Mouse (Mus musculus) myocyte (in vitro differentiated cells): Measurements from ENCODE around the gene Olfr183. TPM values are rescaled to one million over a fixed set of nuclear protein-coding genes. Genes with fewer than 3 reads are reported as not detected.
"Not testable (repeated sequence)": the region's sequence is repeated elsewhere in the genome, so short reads cannot be mapped to it uniquely, and the experiment has no call there.

ENCODE experiments used
- H3K27me3 ChIP-seq: one replicate; pipeline ENCODE4 v1.6.1; 2011; ENCODE audit not compliant: control insufficient read depth, insufficient read depth, insufficient read length
- H3K36me3 ChIP-seq: one replicate; pipeline ENCODE4 v1.6.1; 2011; ENCODE audit not compliant: control insufficient read depth, insufficient read depth
- H3K4me2 ChIP-seq: one replicate; pipeline ENCODE4 v1.6.1; 2011; ENCODE audit warnings: low read depth, control low read depth
- H3K4me3 ChIP-seq: one replicate; pipeline ENCODE4 v1.5.1; 2011; ENCODE audit warnings: mild to moderate bottlenecking, control low read depth, moderate library complexity
- H3K79me2 ChIP-seq: one replicate; pipeline ENCODE4 v1.6.1; 2011; ENCODE audit not compliant: control insufficient read depth, insufficient read depth
- H3ac ChIP-seq: one replicate; pipeline ENCODE4 v1.6.1; 2011; ENCODE audit not compliant: control insufficient read depth, insufficient read length
- CEBPB ChIP-seq: IDR thresholded peaks from 2 replicates; pipeline ENCODE4 v1.6.1; 2011; ENCODE audit warnings: mild to moderate bottlenecking, moderate library complexity; ENCODE audit not compliant: poor library complexity, insufficient read depth, severe bottlenecking
- E2F4 ChIP-seq: IDR thresholded peaks from one replicate; pipeline ENCODE4 v1.6.1; 2011; ENCODE audit warnings: mild to moderate bottlenecking, control low read depth, moderate library complexity; ENCODE audit not compliant: insufficient read depth
- MAX ChIP-seq: IDR thresholded peaks from one replicate; pipeline ENCODE4 v1.6.1; 2011; ENCODE audit warnings: low read depth, mild to moderate bottlenecking, control low read depth
- MYOD1 ChIP-seq, 3 experiments: IDR thresholded peaks; one replicate each; pipeline ENCODE4 v1.6.1; 2011; ENCODE audit warnings: control low read depth in 2 of 3, low read depth in 2 of 3, mild to moderate bottlenecking in 2 of 3, moderate library complexity in 1 of 3; ENCODE audit not compliant: insufficient read length in 2 of 3, control insufficient read depth in 1 of 3
- MYOG ChIP-seq, 3 experiments: IDR thresholded peaks; one replicate each; pipeline ENCODE4 v1.6.1; 2011; ENCODE audit warnings: control low read depth in 2 of 3, low read depth in 2 of 3, mild to moderate bottlenecking in 2 of 3; ENCODE audit not compliant: insufficient read length in 2 of 3, control insufficient read depth in 1 of 3, insufficient read depth in 1 of 3
- POLR2A ChIP-seq: IDR thresholded peaks from one replicate; pipeline ENCODE4 v1.6.1; 2011; ENCODE audit warnings: low read depth, mild to moderate bottlenecking, control low read depth, moderate library complexity; ENCODE audit not compliant: insufficient read length
- POLR2AphosphoS2 ChIP-seq: IDR thresholded peaks from one replicate; pipeline ENCODE4 v1.6.1; 2011; ENCODE audit warnings: low read depth, control low read depth; ENCODE audit not compliant: insufficient read length
- REST ChIP-seq: IDR thresholded peaks from one replicate; pipeline ENCODE4 v1.6.1; 2011; ENCODE audit warnings: mild to moderate bottlenecking, control low read depth, moderate library complexity; ENCODE audit not compliant: insufficient read depth, insufficient read length
- SRF ChIP-seq: IDR thresholded peaks from one replicate; pipeline ENCODE4 v1.6.1; 2011; ENCODE audit warnings: low read depth; ENCODE audit not compliant: control insufficient read depth, insufficient read length
- TCF12 ChIP-seq: IDR thresholded peaks from one replicate; pipeline ENCODE4 v1.6.1; 2011; ENCODE audit warnings: mild to moderate bottlenecking, control low read depth; ENCODE audit not compliant: poor library complexity, insufficient read depth, severe bottlenecking
- TCF3 ChIP-seq: IDR thresholded peaks from one replicate; pipeline ENCODE4 v1.6.1; 2011; ENCODE audit warnings: low read depth, control low read depth; ENCODE audit not compliant: insufficient read length
- USF1 ChIP-seq: IDR thresholded peaks from one replicate; pipeline ENCODE4 v1.6.1; 2011; ENCODE audit warnings: low read depth, mild to moderate bottlenecking, control low read depth, moderate library complexity
- polyA plus RNA-seq: library from polyadenylated mRNA; unstranded; fragments of >200 nt; fragmentation: generic; extraction: Trizol; gene quantifications from one replicate; pipeline ENCODE4 v1.2.1, GENCODE M21; 2012; ENCODE audit warnings: missing spikeins

The Olfr183 gene
- polyA plus RNA-seq, 1 experiment = not detected

DNA sequence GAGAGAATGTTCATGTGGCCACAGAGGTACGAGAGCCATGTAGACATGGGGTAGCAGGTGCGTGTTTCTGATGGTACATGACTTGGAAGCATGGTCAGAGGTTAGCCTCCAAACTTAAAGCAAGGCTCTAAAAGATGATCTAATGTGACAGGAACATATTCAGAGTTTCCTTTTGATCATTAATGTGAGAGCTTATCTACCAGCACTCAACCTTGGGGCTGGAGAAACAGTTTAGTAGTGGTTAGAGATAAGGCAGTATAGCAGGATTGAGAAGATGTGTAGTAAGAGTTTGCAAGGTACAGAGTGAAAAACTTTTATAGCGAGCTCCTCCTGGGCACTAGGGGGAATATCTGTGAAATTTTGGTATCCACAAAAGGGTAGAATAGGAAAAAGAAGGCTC is 50.7 kb downstream of the Olfr183 start:
- TF ChIP-seq SRF (no peak), E2F4 (no peak), MYOD1 (IDR thresholded peaks at IDR 0.05; ENCODE audit: control insufficient read depth in 1 of 3, insufficient read length in 2 of 3, low read depth in 2 of 3) (no peak), TCF12 (no peak), POLR2AphosphoS2 (no peak), TCF3 (no peak), REST (no peak), POLR2A (no peak), MYOG (IDR thresholded peaks at IDR 0.05; ENCODE audit: control insufficient read depth in 1 of 3, insufficient read depth in 1 of 3, insufficient read length in 2 of 3, low read depth in 2 of 3) (no peak), USF1 (no peak), MAX (no peak), CEBPB (no peak)
- Histone ChIP-seq H3K4me2 (no peak overlapping the region), H3K27me3 (no peaks in the 10 kb centered on the region), H3K36me3 (no peaks in the 10 kb centered on the region), H3ac (no peak overlapping the region), H3K4me3 (no peak overlapping the region), H3K79me2 (no peaks in the 10 kb centered on the region)

DNA sequence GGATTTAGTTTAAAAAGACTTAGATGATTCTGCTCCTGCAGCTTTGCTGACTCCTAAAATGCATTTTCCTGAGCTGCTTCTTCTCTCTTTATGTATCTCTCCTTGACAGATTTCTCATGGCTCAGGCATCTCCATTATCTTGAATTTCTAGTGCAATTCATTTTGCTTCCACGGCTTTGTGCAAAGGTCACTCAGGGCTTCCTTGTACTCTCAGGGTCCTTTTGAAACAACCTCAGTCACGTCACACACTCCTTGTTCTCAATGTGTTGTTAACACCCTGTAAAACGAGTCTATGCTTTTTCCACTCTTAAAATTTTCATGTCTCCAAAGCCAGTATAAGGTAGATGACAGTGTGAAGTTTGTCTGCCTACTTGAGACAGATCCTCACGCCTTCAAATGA is 52.4 kb downstream of the Olfr183 start:
- H3ac ChIP-seq = no peak overlapping the region
- no peaks in the 10 kb centered on the region for H3K27me3 ChIP-seq
- H3K4me2 ChIP-seq = no peak overlapping the region
- no peaks in the 10 kb centered on the region for H3K36me3 ChIP-seq
- H3K79me2 ChIP-seq = no peaks in the 10 kb centered on the region
- no peak for TF ChIP-seq POLR2A
- no peak for TF ChIP-seq TCF12
- TF ChIP-seq CEBPB = no peak
- TF ChIP-seq POLR2AphosphoS2 = no peak
- TF ChIP-seq MYOG (IDR thresholded peaks at IDR 0.05; ENCODE audit: control insufficient read depth in 1 of 3, insufficient read depth in 1 of 3, insufficient read length in 2 of 3, low read depth in 2 of 3) = no peak
- no peak for TF ChIP-seq E2F4
- no peak for TF ChIP-seq USF1
- TF ChIP-seq SRF = no peak
- no peak for TF ChIP-seq REST
- TF ChIP-seq MAX = no peak
- no peak for TF ChIP-seq MYOD1 (IDR thresholded peaks at IDR 0.05; ENCODE audit: control insufficient read depth in 1 of 3, insufficient read length in 2 of 3, low read depth in 2 of 3)
- TF ChIP-seq TCF3 = no peak
- H3K4me3 ChIP-seq = no peak overlapping the region

DNA sequence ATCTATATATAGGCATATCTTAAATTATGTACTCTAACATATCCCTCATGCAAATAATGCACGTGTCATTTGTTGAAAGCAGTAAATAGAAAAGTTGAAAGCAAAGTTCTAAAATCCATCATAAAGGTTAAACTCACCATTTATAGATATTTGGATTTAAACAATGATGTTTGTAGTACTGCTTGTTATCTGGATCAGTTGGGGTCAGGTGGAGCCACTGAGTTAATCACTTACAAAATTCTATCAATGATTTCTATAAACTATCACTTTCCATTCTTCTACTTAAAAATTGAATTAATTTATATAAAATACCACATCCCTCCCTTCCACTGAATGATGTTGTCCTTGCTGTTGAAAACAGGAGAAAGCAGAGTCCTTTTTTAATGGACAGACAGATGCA is 53.7 kb downstream of the Olfr183 start:
- H3K79me2 ChIP-seq = no peaks in the 10 kb centered on the region
- TF ChIP-seq MYOG (IDR thresholded peaks at IDR 0.05; ENCODE audit: control insufficient read depth in 1 of 3, insufficient read depth in 1 of 3, insufficient read length in 2 of 3, low read depth in 2 of 3) (no peak), POLR2AphosphoS2 (no peak), REST (no peak), TCF12 (no peak), MAX (no peak), MYOD1 (IDR thresholded peaks at IDR 0.05; ENCODE audit: control insufficient read depth in 1 of 3, insufficient read length in 2 of 3, low read depth in 2 of 3) (no peak), E2F4 (no peak), TCF3 (no peak), USF1 (no peak), POLR2A (no peak), CEBPB (no peak)

DNA sequence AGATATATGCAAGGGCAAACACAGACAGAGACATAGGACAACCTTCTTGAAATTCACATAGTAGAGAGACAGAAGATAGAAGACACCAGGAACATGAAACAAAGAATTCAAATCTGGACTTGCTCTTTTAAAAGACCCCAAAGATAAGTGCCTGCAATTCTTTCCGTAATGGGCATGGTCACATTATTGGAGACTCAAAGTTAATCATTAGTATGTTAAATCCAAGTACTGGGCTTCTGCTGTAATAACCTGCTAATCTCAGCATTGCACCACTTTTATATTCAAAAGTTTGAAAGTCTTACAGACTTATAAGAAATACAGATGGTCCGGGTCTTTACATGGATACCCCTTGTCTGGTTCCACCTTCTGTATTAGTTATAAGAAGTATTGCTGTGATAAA is 54.1 kb downstream of the Olfr183 start:
- H3K4me3 ChIP-seq, H3ac ChIP-seq, H3K27me3 ChIP-seq, H3K79me2 ChIP-seq, H3K4me2 ChIP-seq, H3K36me3 ChIP-seq: not testable (repeated sequence)

More for the DNA sequence above, 53.7 kb downstream of the Olfr183 start:
- H3ac ChIP-seq = no peak overlapping the region
- H3K27me3 ChIP-seq = no peaks in the 10 kb centered on the region
- no peak overlapping the region for H3K4me3 ChIP-seq
- no peak overlapping the region for H3K4me2 ChIP-seq
- H3K36me3 ChIP-seq = no peaks in the 10 kb centered on the region

Other genes starting within 250 kb of the Olfr183 start
- gene Olfr172, start 232.2 kb upstream of the Olfr183 start, polyA plus RNA-seq = not detected
- gene Olfr173, start 195.1 kb upstream of the Olfr183 start, polyA plus RNA-seq = not detected
- gene Olfr175-ps1, start 168.6 kb upstream of the Olfr183 start, polyA plus RNA-seq = not detected
- gene Olfr177, start 120.6 kb upstream of the Olfr183 start, polyA plus RNA-seq = not detected
- gene Olfr178, start 103.3 kb upstream of the Olfr183 start, polyA plus RNA-seq = not detected
- gene Olfr181, start 66.6 kb upstream of the Olfr183 start, polyA plus RNA-seq = not detected
- not detected for gene Olfr180, start 66.0 kb upstream of the Olfr183 start, polyA plus RNA-seq
- not detected for gene Olfr186, start 34.9 kb downstream of the Olfr183 start, polyA plus RNA-seq
- gene Olfr187, start 44.4 kb downstream of the Olfr183 start, polyA plus RNA-seq = not detected
- gene Olfr190, start 82.6 kb downstream of the Olfr183 start, polyA plus RNA-seq = not detected
- gene Olfr191, start 94.5 kb downstream of the Olfr183 start, polyA plus RNA-seq = not detected
- not detected for gene Olfr193, start 116.5 kb downstream of the Olfr183 start, polyA plus RNA-seq
- gene Olfr194, start 125.7 kb downstream of the Olfr183 start, polyA plus RNA-seq = not detected
- not detected for gene Olfr195, start 151.7 kb downstream of the Olfr183 start, polyA plus RNA-seq
- gene Olfr196, start 175.1 kb downstream of the Olfr183 start, polyA plus RNA-seq = not detected
- not detected for gene Olfr198, start 208.2 kb downstream of the Olfr183 start, polyA plus RNA-seq
- not detected for gene Olfr199, start 224.4 kb downstream of the Olfr183 start, polyA plus RNA-seq